Mouse (Mus musculus): ENCODE results near the gene Plekhm2.

The Plekhm2 gene

GRCm38 (mm10) chr4:141660884-141661283, 3.8 kb downstream of the Plekhm2 start:
- no peak for DNase-seq

- no peak for DNase-seq
Measured at GRCm38 (mm10) chr4:141659739-141660138, 5.0 kb downstream of the Plekhm2 start.

- DNase-seq, result no peak
Measured at GRCm38 (mm10) chr4:141658846-141659484, 5.7 kb downstream of the Plekhm2 start.

DNA sequence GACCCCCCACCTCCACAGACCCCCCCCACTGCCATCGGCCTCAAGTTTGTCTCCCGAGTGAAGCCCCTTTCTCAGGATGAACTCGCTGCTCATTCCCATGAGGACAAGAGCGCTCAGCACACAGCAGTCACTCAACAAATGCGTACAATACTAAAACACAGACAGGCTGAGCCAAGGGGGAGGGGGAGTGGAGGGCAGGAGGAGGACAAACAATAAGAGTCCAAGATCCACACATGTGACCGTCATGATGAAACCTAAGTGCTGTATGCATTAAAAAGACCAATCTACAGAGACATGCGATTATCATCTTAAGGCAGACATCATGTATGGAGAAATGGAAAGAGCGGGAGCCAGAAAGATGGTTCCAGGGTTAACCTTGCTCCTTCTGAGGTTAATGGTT, 7.8 kb downstream of the Plekhm2 start:
- no peak for DNase-seq

DNA sequence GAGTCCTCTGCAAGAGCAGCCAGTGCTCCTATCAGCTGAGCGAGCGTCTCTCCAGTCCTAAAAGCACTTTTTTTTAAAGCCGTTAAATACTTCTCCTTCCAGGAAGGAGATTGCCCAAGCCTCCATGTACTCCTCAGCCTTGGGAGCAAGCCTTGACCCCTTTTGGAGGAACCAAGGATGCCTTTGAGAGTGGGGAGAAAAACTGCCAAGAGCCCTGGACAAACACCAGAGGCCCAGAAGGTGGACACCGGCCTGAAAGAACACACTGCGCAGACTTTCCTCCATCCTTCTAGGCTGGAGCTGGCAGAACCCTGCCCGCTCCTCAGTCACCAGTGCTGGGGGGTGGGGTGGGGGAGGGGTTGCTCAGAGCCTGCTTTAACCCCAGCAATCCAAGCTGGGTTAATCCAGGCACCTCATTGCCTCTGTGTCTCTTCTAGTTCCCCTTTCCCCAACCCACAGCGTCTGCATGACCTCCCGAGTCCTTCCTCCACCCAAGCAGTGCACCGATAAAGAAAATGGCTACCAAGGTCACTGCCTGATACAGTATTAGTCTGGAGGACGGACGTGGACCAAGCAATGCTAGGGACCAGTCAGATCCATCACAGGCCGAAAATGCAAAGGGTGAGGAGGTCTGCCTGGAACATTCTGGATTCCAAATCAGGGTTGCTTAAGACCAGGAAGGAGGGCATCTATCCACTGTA, 8.6 kb downstream of the Plekhm2 start:
- no peak for DNase-seq

DNA sequence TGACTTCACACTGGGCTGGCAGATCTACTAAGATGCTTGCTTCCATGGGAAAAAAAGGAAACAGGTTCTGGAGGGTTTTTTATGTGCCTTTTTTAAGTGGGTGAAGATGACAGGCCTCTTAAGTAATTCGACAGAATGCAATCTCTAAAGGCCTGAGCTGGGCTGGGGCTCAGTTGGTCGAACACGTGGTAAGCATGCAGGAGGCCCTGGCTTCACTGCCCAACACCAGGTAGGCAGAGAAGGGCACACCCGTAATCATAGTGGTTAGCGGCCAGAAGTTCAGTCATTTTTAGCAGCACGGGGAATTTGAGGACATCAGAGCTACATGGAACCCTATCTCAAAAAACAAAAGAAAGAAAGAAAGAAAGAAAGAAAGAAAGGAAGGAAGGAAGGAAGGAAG, 10.2 kb downstream of the Plekhm2 start:
- DNase-seq, result no peak

DNA sequence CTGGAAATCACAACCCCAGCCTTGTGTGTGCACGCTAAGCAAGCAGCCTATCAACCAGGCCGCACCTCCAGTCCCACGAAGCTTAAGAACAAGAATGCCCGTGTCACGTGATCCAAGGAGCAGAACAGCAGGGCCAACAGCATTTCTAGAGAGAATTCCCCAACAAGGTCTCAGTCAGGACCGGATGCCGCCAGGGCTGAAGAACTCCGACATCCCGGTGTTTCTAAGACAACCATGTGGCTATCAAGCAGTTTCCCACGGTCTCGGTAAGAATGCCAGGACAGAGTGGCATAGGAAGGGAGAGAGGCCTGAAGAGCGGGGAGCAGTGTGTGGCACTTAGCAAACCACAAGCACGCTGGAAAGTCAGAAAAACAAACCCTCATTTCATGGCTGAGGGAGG, 10.9 kb downstream of the Plekhm2 start:
- DNase-seq, result no peak

- no peak for DNase-seq
Measured at GRCm38 (mm10) chr4:141653044-141653443, 11.7 kb downstream of the Plekhm2 start.

GRCm38 (mm10) chr4:141651944-141652343, 12.8 kb downstream of the Plekhm2 start:
- DNase-seq, result no peak

DNA sequence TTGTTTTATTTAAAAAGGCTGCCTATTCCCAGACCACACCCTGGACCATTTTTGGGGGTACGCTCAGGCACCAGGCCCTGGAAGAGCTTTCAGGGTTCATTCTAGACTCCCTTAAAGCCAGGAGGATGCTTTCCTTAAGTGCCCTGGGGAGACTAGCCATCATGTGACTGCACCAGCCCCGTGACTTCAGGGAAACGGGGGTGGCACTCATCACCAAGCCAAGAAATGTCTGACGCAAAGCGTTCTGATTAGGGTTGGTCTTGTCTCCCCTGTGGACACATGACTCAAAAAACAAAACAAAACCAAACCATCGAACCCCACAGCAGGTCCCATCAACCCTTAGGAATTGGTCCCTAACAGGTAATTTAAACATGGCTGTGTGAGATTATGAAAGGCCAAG, 13.4 kb downstream of the Plekhm2 start:
- no peak for DNase-seq

DNA sequence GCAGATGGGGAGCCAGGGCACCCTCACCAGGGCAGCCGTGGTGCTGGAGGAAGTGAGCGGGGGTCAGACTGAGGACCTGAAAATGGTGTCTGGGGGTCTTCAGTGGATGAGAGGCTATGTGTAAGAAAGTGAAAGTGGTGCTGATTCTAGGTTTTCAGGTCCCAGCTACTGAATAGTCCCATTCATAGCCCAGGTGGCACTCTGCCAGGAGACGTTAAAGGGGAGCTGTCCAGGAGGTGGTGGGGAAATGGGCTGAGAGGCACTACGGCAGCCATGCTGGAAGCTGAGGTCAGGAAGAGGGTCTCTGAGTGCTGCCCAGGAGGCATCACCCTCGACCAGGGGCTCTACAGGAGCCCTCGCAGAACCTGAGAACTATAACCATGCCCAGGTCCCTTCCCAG, 15.5 kb downstream of the Plekhm2 start:
- no peak for DNase-seq

- DNase-seq, result no peak
Measured at GRCm38 (mm10) chr4:141648262-141648661, 16.4 kb downstream of the Plekhm2 start.

GRCm38 (mm10) chr4:141647187-141647586, 17.5 kb downstream of the Plekhm2 start:
- DNase-seq, result no peak

DNA sequence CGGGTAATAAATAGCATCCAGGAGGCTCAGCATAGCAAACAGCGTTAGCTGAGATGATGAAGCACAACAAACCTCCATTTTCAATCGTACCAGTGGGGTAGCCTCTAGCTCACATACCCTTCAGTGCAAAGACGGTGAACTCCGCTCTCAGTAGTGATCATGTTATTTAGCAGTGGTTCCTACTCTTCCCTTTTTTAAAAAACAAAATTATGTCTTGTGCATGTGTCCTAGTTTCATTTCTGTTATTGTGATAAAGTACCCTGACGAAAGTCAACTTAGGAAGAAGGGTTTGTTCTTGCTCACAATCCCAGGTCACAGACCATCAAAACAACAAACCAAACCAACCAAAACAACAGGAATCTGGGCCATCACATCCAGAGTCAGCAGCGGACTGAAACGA, 18.7 kb downstream of the Plekhm2 start:
- DNase-seq, result no peak

- DNase-seq, result no peak
Measured at GRCm38 (mm10) chr4:141643118-141643855, 21.4 kb downstream of the Plekhm2 start.

DNA sequence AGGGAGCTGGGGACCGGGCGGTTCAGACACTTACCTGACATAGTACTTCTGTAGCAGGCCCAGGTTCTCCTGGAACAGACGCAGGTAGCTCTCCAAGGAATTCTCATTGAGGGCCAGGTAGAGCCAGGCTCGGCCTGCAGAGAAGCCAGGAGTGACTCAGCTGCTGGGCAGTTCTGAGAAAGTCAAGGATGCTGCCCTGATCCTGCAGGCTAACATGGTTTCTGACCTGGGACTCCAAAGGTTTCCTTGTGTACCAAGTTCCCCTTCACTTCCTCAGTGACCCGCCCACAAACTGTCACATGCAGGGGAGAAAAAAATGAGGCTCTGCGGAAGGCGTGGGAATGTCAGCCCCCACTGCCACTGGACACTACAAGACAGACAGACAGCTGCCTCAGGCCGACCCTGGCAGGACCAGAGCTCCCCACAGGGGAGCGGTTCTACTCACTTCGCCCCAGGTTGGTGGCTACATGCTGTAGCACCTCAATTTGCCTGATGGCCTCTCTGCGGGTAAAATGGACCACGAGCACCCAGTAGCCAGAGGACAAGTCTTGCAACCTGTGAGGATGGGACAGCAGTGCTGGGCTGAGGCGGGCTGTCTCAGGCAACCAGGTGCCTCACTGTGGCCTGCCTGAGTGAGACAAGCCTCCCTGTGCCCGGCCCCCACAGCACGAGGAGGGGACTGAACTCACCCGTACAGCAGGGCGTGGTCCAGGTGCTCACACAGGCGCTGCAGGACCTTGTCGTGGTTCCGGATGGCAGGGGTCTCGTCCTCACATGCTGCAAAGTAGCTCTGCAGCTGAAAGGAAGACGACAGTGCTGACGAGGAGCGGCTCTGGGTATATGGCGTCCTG, 22.5 kb downstream of the Plekhm2 start:
- DNase-seq, result no peak

GRCm38 (mm10) chr4:141641353-141641771, 23.3 kb downstream of the Plekhm2 start:
- no peak for DNase-seq

DNA sequence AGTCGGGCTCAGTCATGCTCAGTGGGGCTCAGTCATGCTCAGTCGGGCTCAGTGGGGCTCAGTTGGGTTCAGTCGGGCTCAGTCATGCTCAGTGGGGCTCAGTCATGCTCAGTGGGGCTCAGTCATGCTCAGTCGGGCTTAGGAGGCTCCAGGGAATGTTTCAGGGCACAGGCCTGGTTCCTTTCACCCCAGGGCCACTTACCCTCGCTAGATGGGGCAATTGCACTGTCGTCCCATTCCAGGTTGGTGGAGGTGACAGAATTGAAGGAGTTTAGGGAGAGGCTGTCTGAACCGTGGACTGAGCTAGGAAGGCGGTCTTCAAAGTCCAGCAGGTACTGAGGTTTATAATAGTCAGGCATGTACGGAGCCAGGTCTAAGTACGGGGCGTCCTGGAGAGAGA, 25.2 kb downstream of the Plekhm2 start:
- DNase-seq, result no peak

DNA sequence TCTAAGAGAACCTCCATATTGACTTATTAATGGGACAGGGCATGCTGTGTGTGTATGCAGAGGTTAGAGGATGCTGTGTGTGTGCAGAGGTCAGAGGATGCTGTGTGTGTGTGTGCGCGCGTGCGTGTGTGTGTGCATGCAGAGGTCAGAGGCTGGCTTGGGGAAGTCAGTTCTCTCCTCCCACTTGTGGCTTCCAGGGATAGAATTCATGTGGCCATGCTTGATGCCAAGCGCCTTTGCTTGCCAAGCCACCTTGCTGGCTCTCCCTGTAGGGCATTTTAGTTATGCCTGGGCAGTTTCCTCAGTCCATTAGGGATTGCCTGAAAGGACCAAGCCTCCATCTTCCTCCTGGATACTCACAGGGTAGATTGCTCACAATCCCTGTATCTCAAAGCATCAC, 28.0 kb downstream of the Plekhm2 start:
- DNase-seq, result no peak

GRCm38 (mm10) chr4:141635991-141636390, 28.7 kb downstream of the Plekhm2 start:
- no peak for DNase-seq

- no peak for DNase-seq
Measured at GRCm38 (mm10) chr4:141632111-141632873, 32.4 kb downstream of the Plekhm2 start.

- DNase-seq, result no peak
Measured at GRCm38 (mm10) chr4:141631250-141631649, 33.4 kb downstream of the Plekhm2 start.

Measured in thymus, postnatal 36 days (tissue).